Mouse (Mus musculus): ENCODE results near the gene Fate1. TPM values are rescaled to one million over a fixed set of nuclear protein-coding genes. Genes with fewer than 3 reads are reported as not detected.
"Not testable (repeated sequence)": the region's sequence is repeated elsewhere in the genome, so short reads cannot be mapped to it uniquely, and the experiment has no call there.

Fate1 gene
- polyA plus RNA-seq (2012; ENCODE audit: insufficient read depth, insufficient read length, low replicate concordance, missing spikeins), result not detected in 2 replicates

GRCm38 (mm10) chrX:71972686-71973085 lies at the start of gene Fate1:
Gene Fate1, plus strand, starts transcription at chrX:71972986.
- 89% methylated on average over 2 of the region's 2 CpGs for WGBS

GRCm38 (mm10) chrX:71946631-71947030 lies 26.2 kb upstream of the Fate1 start:
- no peak for TF ChIP-seq POLR2A (IDR thresholded peaks at IDR 0.05; ENCODE audit: insufficient read depth, low read depth, low read length)
- no peak for TF ChIP-seq CTCF (IDR thresholded peaks at IDR 0.05; ENCODE audit: insufficient read depth, low read depth, low read length)
- H3K27ac ChIP-seq (ENCODE audit: insufficient read depth, low read depth, low read length), result no peak overlapping the region
- no peaks in the 10 kb centered on the region for H3K4me1 ChIP-seq (ENCODE audit: control insufficient read depth, insufficient read depth, low read length)
- H3K4me3 ChIP-seq (ENCODE audit: insufficient read depth, low read depth, low read length), result no peak overlapping the region
- 14% methylated on average over 3 of the region's 3 CpGs for WGBS

More at GRCm38 (mm10) chrX:71972686-71973085, at the start of gene Fate1:
- no peak within 1 kb of the TSS for H3K4me3 ChIP-seq (ENCODE audit: insufficient read depth, low read depth, low read length)
- peaks cover 5% of the 10 kb centered on the region; the same call in 1 of the 2 replicates for H3K4me1 ChIP-seq (ENCODE audit: control insufficient read depth, insufficient read depth, low read length)
- no peak within 1 kb of the TSS for H3K27ac ChIP-seq (ENCODE audit: insufficient read depth, low read depth, low read length)
- TF ChIP-seq CTCF (IDR thresholded peaks at IDR 0.05; ENCODE audit: insufficient read depth, low read depth, low read length), result no peak
- TF ChIP-seq POLR2A (IDR thresholded peaks at IDR 0.05; ENCODE audit: insufficient read depth, low read depth, low read length), result no peak

GRCm38 (mm10) chrX:71958366-71958765 lies 14.4 kb upstream of the Fate1 start:
- TF ChIP-seq CTCF (IDR thresholded peaks at IDR 0.05; ENCODE audit: insufficient read depth, low read depth, low read length) (no peak), POLR2A (IDR thresholded peaks at IDR 0.05; ENCODE audit: insufficient read depth, low read depth, low read length) (no peak)
- Histone ChIP-seq H3K4me1 (ENCODE audit: control insufficient read depth, insufficient read depth, low read length) (peaks cover 2% of the 10 kb centered on the region; the same call in 1 of the 2 replicates), H3K4me3 (ENCODE audit: insufficient read depth, low read depth, low read length) (no peak overlapping the region), H3K27ac (ENCODE audit: insufficient read depth, low read depth, low read length) (no peak overlapping the region)

- Histone ChIP-seq H3K27ac (ENCODE audit: insufficient read depth, low read depth, low read length) (no peak within 1 kb of the TSS), H3K4me1 (ENCODE audit: control insufficient read depth, insufficient read depth, low read length) (peaks cover 3% of the 10 kb centered on the region; the same call in 1 of the 2 replicates), H3K4me3 (ENCODE audit: insufficient read depth, low read depth, low read length) (peak within 1 kb of the TSS; percentile 66)
- TF ChIP-seq CTCF (IDR thresholded peaks at IDR 0.05; ENCODE audit: insufficient read depth, low read depth, low read length) (no peak), POLR2A (IDR thresholded peaks at IDR 0.05; ENCODE audit: insufficient read depth, low read depth, low read length) (no peak)
- WGBS, result 18% methylated on average over 70 of the region's 72 CpGs
Measured at GRCm38 (mm10) chrX:71962073-71963051, 10.4 kb upstream of the Fate1 start, which contains the start of gene Prrg3. Gene Prrg3, plus strand, starts transcription at chrX:71962624.

GRCm38 (mm10) chrX:71963275-71963912 lies 9.4 kb upstream of the Fate1 start:
- H3K4me1 ChIP-seq (ENCODE audit: control insufficient read depth, insufficient read depth, low read length), result peaks cover 3% of the 10 kb centered on the region; the same call in 1 of the 2 replicates
- no peak overlapping the region for H3K27ac ChIP-seq (ENCODE audit: insufficient read depth, low read depth, low read length)
- WGBS, result 38% methylated on average over 9 of the region's 9 CpGs
- no peak for TF ChIP-seq POLR2A (IDR thresholded peaks at IDR 0.05; ENCODE audit: insufficient read depth, low read depth, low read length)
- TF ChIP-seq CTCF (IDR thresholded peaks at IDR 0.05; ENCODE audit: insufficient read depth, low read depth, low read length), result no peak
- H3K4me3 ChIP-seq (ENCODE audit: insufficient read depth, low read depth, low read length), result peak overlapping the region; percentile 66

- peaks cover 7% of the 10 kb centered on the region; the same call in 1 of the 2 replicates for H3K4me1 ChIP-seq (ENCODE audit: control insufficient read depth, insufficient read depth, low read length)
- no peak overlapping the region for H3K27ac ChIP-seq (ENCODE audit: insufficient read depth, low read depth, low read length)
- TF ChIP-seq POLR2A (IDR thresholded peaks at IDR 0.05; ENCODE audit: insufficient read depth, low read depth, low read length), result no peak
- no peak for TF ChIP-seq CTCF (IDR thresholded peaks at IDR 0.05; ENCODE audit: insufficient read depth, low read depth, low read length)
- WGBS, result 86% methylated on average over 1 of the region's 1 CpGs
- no peak overlapping the region for H3K4me3 ChIP-seq (ENCODE audit: insufficient read depth, low read depth, low read length)
Measured at GRCm38 (mm10) chrX:71968216-71968615, 4.6 kb upstream of the Fate1 start.

- Histone ChIP-seq H3K4me3 (ENCODE audit: insufficient read depth, low read depth, low read length) (no peak overlapping the region), H3K4me1 (ENCODE audit: control insufficient read depth, insufficient read depth, low read length) (peaks cover 5% of the 10 kb centered on the region; the same call in 1 of the 2 replicates), H3K27ac (ENCODE audit: insufficient read depth, low read depth, low read length) (no peak overlapping the region)
- WGBS, result 82% methylated on average over 6 of the region's 6 CpGs
- no peak for TF ChIP-seq POLR2A (IDR thresholded peaks at IDR 0.05; ENCODE audit: insufficient read depth, low read depth, low read length)
- TF ChIP-seq CTCF (IDR thresholded peaks at IDR 0.05; ENCODE audit: insufficient read depth, low read depth, low read length), result no peak
Measured at GRCm38 (mm10) chrX:71968816-71969215, 4.0 kb upstream of the Fate1 start.

- Histone ChIP-seq H3K27ac (ENCODE audit: insufficient read depth, low read depth, low read length) (no peak overlapping the region), H3K4me3 (ENCODE audit: insufficient read depth, low read depth, low read length) (no peak overlapping the region), H3K4me1 (ENCODE audit: control insufficient read depth, insufficient read depth, low read length) (peaks cover 5% of the 10 kb centered on the region; the same call in 1 of the 2 replicates)
- whole genome bisulfite sequencing, result 42% methylated on average over 5 of the region's 5 CpGs
- TF ChIP-seq POLR2A (IDR thresholded peaks at IDR 0.05; ENCODE audit: insufficient read depth, low read depth, low read length) (no peak), CTCF (IDR thresholded peaks at IDR 0.05; ENCODE audit: insufficient read depth, low read depth, low read length) (no peak)
Measured at GRCm38 (mm10) chrX:71971325-71971724, 1.5 kb upstream of the Fate1 start.

GRCm38 (mm10) chrX:71977681-71978080 lies 4.9 kb downstream of the Fate1 start:
- not testable (repeated sequence) for H3K4me3 ChIP-seq (ENCODE audit: insufficient read depth, low read depth, low read length); H3K4me1 ChIP-seq (ENCODE audit: control insufficient read depth, insufficient read depth, low read length); H3K27ac ChIP-seq (ENCODE audit: insufficient read depth, low read depth, low read length)

Data from olfactory bulb, adult 2 months (tissue).